Mouse (Mus musculus): ENCODE measurements at regions not wholly inside any gene's neighbourhood (a gene's known extent, or its start where the extent isn't known, plus 50 kb on each side); places are given as distances from the start of the nearest gene placed in this dataset.

GRCm38 (mm10) chr5:46406969-46407368, 549.6 kb upstream of the Lcorl start:
- Histone ChIP-seq H3K36me3 (no peaks in the 10 kb centered on the region), H3K27me3 (replicated peaks) (no peaks in the 10 kb centered on the region), H3K4me2 (no peak overlapping the region), H3K9me3 (no peaks in the 10 kb centered on the region), H3K4me1 (no peaks in the 10 kb centered on the region), H3K4me3 (replicated peaks) (no peak overlapping the region), H3K9ac (no peak overlapping the region), H3K27ac (no peak overlapping the region)
- no peak for ATAC-seq (ENCODE audit: insufficient read depth, low FRiP score, low read depth)
- 65% methylated on average over 2 of the region's 2 CpGs for WGBS

- no peak overlapping the region for H3K4me2 ChIP-seq
- no peaks in the 10 kb centered on the region for H3K27me3 ChIP-seq (replicated peaks)
- ATAC-seq (ENCODE audit: insufficient read depth, low FRiP score, low read depth), result no peak
- no peaks in the 10 kb centered on the region for H3K36me3 ChIP-seq
- no peak overlapping the region for H3K4me3 ChIP-seq (replicated peaks)
- no peaks in the 10 kb centered on the region for H3K9me3 ChIP-seq
- no peak overlapping the region for H3K9ac ChIP-seq
- no peak overlapping the region for H3K27ac ChIP-seq
- WGBS, result 32% methylated on average over 3 of the region's 3 CpGs
- H3K4me1 ChIP-seq, result no peaks in the 10 kb centered on the region
Observed at GRCm38 (mm10) chr5:46406404-46406803, 549.0 kb upstream of the Lcorl start.

GRCm38 (mm10) chr5:46386591-46386990, 529.2 kb upstream of the Lcorl start:
- H3K4me2 ChIP-seq, result no peak overlapping the region
- H3K9me3 ChIP-seq, result no peaks in the 10 kb centered on the region
- H3K4me3 ChIP-seq (replicated peaks), result no peak overlapping the region
- no peaks in the 10 kb centered on the region for H3K27me3 ChIP-seq (replicated peaks)
- 75% methylated on average over 2 of the region's 2 CpGs for WGBS
- ATAC-seq (ENCODE audit: insufficient read depth, low FRiP score, low read depth), result no peak
- no peaks in the 10 kb centered on the region for H3K4me1 ChIP-seq
- no peak overlapping the region for H3K9ac ChIP-seq
- no peaks in the 10 kb centered on the region for H3K36me3 ChIP-seq
- H3K27ac ChIP-seq, result no peak overlapping the region

- Histone ChIP-seq H3K9ac (no peak overlapping the region), H3K4me3 (replicated peaks) (no peak overlapping the region), H3K4me1 (no peaks in the 10 kb centered on the region), H3K27me3 (replicated peaks) (no peaks in the 10 kb centered on the region), H3K9me3 (no peaks in the 10 kb centered on the region), H3K27ac (no peak overlapping the region), H3K36me3 (no peaks in the 10 kb centered on the region), H3K4me2 (no peak overlapping the region)
- no peak for ATAC-seq (ENCODE audit: insufficient read depth, low FRiP score, low read depth)
- 60% methylated on average over 1 of the region's 1 CpGs for WGBS
Observed at GRCm38 (mm10) chr5:46367328-46367727, 509.9 kb upstream of the Lcorl start.

- Histone ChIP-seq H3K4me1 (no peaks in the 10 kb centered on the region), H3K4me3 (replicated peaks) (no peak overlapping the region), H3K9ac (no peak overlapping the region), H3K4me2 (no peak overlapping the region), H3K9me3 (no peaks in the 10 kb centered on the region), H3K36me3 (no peaks in the 10 kb centered on the region), H3K27me3 (replicated peaks) (no peaks in the 10 kb centered on the region), H3K27ac (no peak overlapping the region)
- WGBS, result 82% methylated on average over 2 of the region's 2 CpGs
- ATAC-seq (ENCODE audit: insufficient read depth, low FRiP score, low read depth), result no peak
Observed at GRCm38 (mm10) chr5:46363661-46364060, 506.2 kb upstream of the Lcorl start.

GRCm38 (mm10) chr5:46361637-46362036, 504.2 kb upstream of the Lcorl start:
- H3K4me1 ChIP-seq, result no peaks in the 10 kb centered on the region
- no peaks in the 10 kb centered on the region for H3K27me3 ChIP-seq (replicated peaks)
- H3K27ac ChIP-seq, result no peak overlapping the region
- no peaks in the 10 kb centered on the region for H3K9me3 ChIP-seq
- ATAC-seq (ENCODE audit: insufficient read depth, low FRiP score, low read depth), result peak; percentile 70; the same call in 1 of the 2 replicates
- H3K9ac ChIP-seq, result no peak overlapping the region
- H3K36me3 ChIP-seq, result no peaks in the 10 kb centered on the region
- no peak overlapping the region for H3K4me2 ChIP-seq
- 12% methylated on average over 1 of the region's 1 CpGs for WGBS
- no peak overlapping the region for H3K4me3 ChIP-seq (replicated peaks)

GRCm38 (mm10) chr5:46348448-46348847, 491.0 kb upstream of the Lcorl start:
- Histone ChIP-seq H3K9ac (no peak overlapping the region), H3K4me2 (no peak overlapping the region), H3K9me3 (no peaks in the 10 kb centered on the region), H3K27ac (no peak overlapping the region), H3K4me3 (replicated peaks) (no peak overlapping the region), H3K27me3 (replicated peaks) (no peaks in the 10 kb centered on the region), H3K36me3 (no peaks in the 10 kb centered on the region), H3K4me1 (no peaks in the 10 kb centered on the region)
- WGBS, result 77% methylated on average over 5 of the region's 5 CpGs
- ATAC-seq (ENCODE audit: insufficient read depth, low FRiP score, low read depth), result no peak

GRCm38 (mm10) chr5:46347368-46348083, 490.1 kb upstream of the Lcorl start:
- Histone ChIP-seq H3K4me2 (peak overlapping the region; percentile 32; the same call in 1 of the 2 replicates), H3K36me3 (no peaks in the 10 kb centered on the region), H3K9ac (no peak overlapping the region), H3K4me3 (replicated peaks) (no peak overlapping the region), H3K4me1 (no peaks in the 10 kb centered on the region), H3K9me3 (no peaks in the 10 kb centered on the region), H3K27ac (no peak overlapping the region), H3K27me3 (replicated peaks) (no peaks in the 10 kb centered on the region)
- 18% methylated on average over 16 of the region's 16 CpGs for WGBS
- no peak for ATAC-seq (ENCODE audit: insufficient read depth, low FRiP score, low read depth)

GRCm38 (mm10) chr5:46338461-46338860, 481.0 kb upstream of the Lcorl start:
- Histone ChIP-seq H3K9ac (no peak overlapping the region), H3K36me3 (no peaks in the 10 kb centered on the region), H3K27ac (no peak overlapping the region), H3K9me3 (no peaks in the 10 kb centered on the region), H3K4me1 (no peaks in the 10 kb centered on the region), H3K4me2 (no peak overlapping the region), H3K4me3 (replicated peaks) (no peak overlapping the region), H3K27me3 (replicated peaks) (no peaks in the 10 kb centered on the region)
- WGBS, result 69% methylated on average over 2 of the region's 2 CpGs
- no peak for ATAC-seq (ENCODE audit: insufficient read depth, low FRiP score, low read depth)

GRCm38 (mm10) chr5:46330880-46331279, 473.5 kb upstream of the Lcorl start:
- Histone ChIP-seq H3K4me1 (no peaks in the 10 kb centered on the region), H3K36me3 (no peaks in the 10 kb centered on the region), H3K27me3 (replicated peaks) (no peaks in the 10 kb centered on the region), H3K27ac (no peak overlapping the region), H3K4me3 (replicated peaks) (no peak overlapping the region), H3K4me2 (no peak overlapping the region), H3K9ac (no peak overlapping the region), H3K9me3 (no peaks in the 10 kb centered on the region)
- no peak for ATAC-seq (ENCODE audit: insufficient read depth, low FRiP score, low read depth)
- 45% methylated on average over 1 of the region's 1 CpGs for WGBS

All from stomach, embryonic 15.5 days (tissue).